8 mouse cellular contexts compared by ENCODE assay signal in genomic region chr2:120026984-120027949, GRCm38 (mm10). TPM values are rescaled to one million over a fixed set of nuclear protein-coding genes. Genes with fewer than 3 reads are reported as not detected.
DNase-seq lines count a peak whose midpoint lies in the region; ATAC-seq lines count a peak whose summit lies in the region.

Jmjd7 (plus strand) TSS chr2:120027483.
Gm28042 (plus strand) TSS chr2:120027493.

- H3K36me3 ChIP-seq in heart, embryonic 15.5 days: peaks cover 20% of the 10 kb centered on the region; the same call in 1 of the 2 replicates
- H3K36me3 ChIP-seq in liver, embryonic 15.5 days (replicated peaks): no peaks in the 10 kb centered on the region; the same call in 1 of the 2 replicates
- peaks cover 49% of the 10 kb centered on the region for H3K36me3 ChIP-seq in neural tube, embryonic 12.5 days

- H3K27me3 ChIP-seq in heart, embryonic 15.5 days: no peaks in the 10 kb centered on the region
- no peaks in the 10 kb centered on the region for H3K27me3 ChIP-seq in liver, embryonic 15.5 days
- H3K27me3 ChIP-seq in neural tube, embryonic 12.5 days (replicated peaks): no peaks in the 10 kb centered on the region

- H3K27ac ChIP-seq in heart, embryonic 15.5 days: peak within 1 kb of the TSS; percentile 91
- H3K27ac ChIP-seq in liver, embryonic 15.5 days (replicated peaks): peak within 1 kb of the TSS; percentile 83
- peak within 1 kb of the TSS; percentile 46; the same call in 1 of the 2 replicates for H3K27ac ChIP-seq in neural tube, embryonic 12.5 days

- 5% methylated on average over 50 of the region's 50 CpGs for WGBS in heart, embryonic 15.5 days
- 4% methylated on average over 50 of the region's 50 CpGs for WGBS in liver, embryonic 15.5 days (ENCODE audit: insufficient replicate concordance)
- WGBS in neural tube, embryonic 12.5 days: 6% methylated on average over 50 of the region's 50 CpGs

- peak within 1 kb of the TSS; percentile 93 for H3K9ac ChIP-seq in heart, embryonic 15.5 days
- peak within 1 kb of the TSS; percentile 82 for H3K9ac ChIP-seq in liver, embryonic 15.5 days
- H3K9ac ChIP-seq in neural tube, embryonic 12.5 days: peak within 1 kb of the TSS; percentile 80

- peak within 1 kb of the TSS; percentile 86 for H3K4me3 ChIP-seq in heart, embryonic 15.5 days
- peak within 1 kb of the TSS; percentile 79 for H3K4me3 ChIP-seq in liver, embryonic 15.5 days (replicated peaks)
- H3K4me3 ChIP-seq in neural tube, embryonic 12.5 days: peak within 1 kb of the TSS; percentile 82

- H3K9me3 ChIP-seq in heart, embryonic 15.5 days (replicated peaks): no peaks in the 10 kb centered on the region
- no peaks in the 10 kb centered on the region for H3K9me3 ChIP-seq in liver, embryonic 15.5 days (replicated peaks)
- no peaks in the 10 kb centered on the region for H3K9me3 ChIP-seq in neural tube, embryonic 12.5 days

- peak; percentile 96 for ATAC-seq in CD4-positive, CD25-positive, alpha-beta regulatory T cell, adult 4 months
- ATAC-seq in heart, embryonic 15.5 days (replicated peaks; ENCODE audit: insufficient number of reproducible peaks, insufficient read depth, low FRiP score, low read depth): peak; percentile 73
- peak; percentile 87 for ATAC-seq in liver, embryonic 15.5 days (ENCODE audit: insufficient read depth)
- ATAC-seq in neural tube, embryonic 12.5 days (ENCODE audit: low FRiP score, low read depth): peak; percentile 81

- peak; percentile 85 for DNase-seq in c-Kit-negative CD71-positive TER-119-positive erythroid progenitor cells, embryonic 14.5 days (ENCODE audit: low read depth, low spot score)
- peak; percentile 69 for DNase-seq in fibroblast of lung, adult 2 months (ENCODE audit: low read depth)
- peak; percentile 92 to 97 for DNase-seq in kidney, postnatal 36 days
- peak; percentile 76 for DNase-seq in telencephalon, adult 2 months (ENCODE audit: low read depth, low spot score)

- peaks cover 32% of the 10 kb centered on the region for H3K4me1 ChIP-seq in heart, embryonic 15.5 days (replicated peaks)
- peaks cover 36% of the 10 kb centered on the region for H3K4me1 ChIP-seq in liver, embryonic 15.5 days (replicated peaks)
- H3K4me1 ChIP-seq in neural tube, embryonic 12.5 days: peaks cover 12% of the 10 kb centered on the region

- H3K4me2 ChIP-seq in heart, embryonic 15.5 days: peak within 1 kb of the TSS; percentile 84
- H3K4me2 ChIP-seq in liver, embryonic 15.5 days: peak within 1 kb of the TSS; percentile 97
- peak within 1 kb of the TSS; percentile 64 for H3K4me2 ChIP-seq in neural tube, embryonic 12.5 days (replicated peaks)

RNA-seq across cellular contexts. Expression of gene Jmjd7, which starts in this region (rescaled TPM):
- polyA plus RNA-seq in CD4-positive, CD25-positive, alpha-beta regulatory T cell, adult 4 months (2017; shearing (Covaris generic)): 10 to 100 TPM; 24.3 to 28.4 TPM
- 12.3 and 16.6 TPM in 2 replicates for polyA plus RNA-seq in heart, embryonic 15.5 days (2015; fragmentation: Nextera tagmentation; extraction: Ambion mirVana)
- 4.7 and 6.0 TPM in 2 replicates for polyA plus RNA-seq in liver, embryonic 15.5 days (2015; fragmentation: Nextera tagmentation; extraction: Ambion mirVana)
- 24.6 and 25.1 TPM in 2 replicates for polyA plus RNA-seq in neural tube, embryonic 12.5 days (2016; fragmentation: Nextera tagmentation; extraction: Ambion mirVana)

RNA-seq across cellular contexts. Expression of gene Gm28042, which starts in this region (rescaled TPM):
- polyA plus RNA-seq in CD4-positive, CD25-positive, alpha-beta regulatory T cell, adult 4 months (2017; shearing (Covaris generic)): 1 to 10 TPM; 2.5 to 2.9 TPM
- 3.1 and 4.1 TPM in 2 replicates for polyA plus RNA-seq in heart, embryonic 15.5 days (2015; fragmentation: Nextera tagmentation; extraction: Ambion mirVana)
- polyA plus RNA-seq in liver, embryonic 15.5 days (2015; fragmentation: Nextera tagmentation; extraction: Ambion mirVana): 0.43 and 0.54 TPM in 2 replicates
- polyA plus RNA-seq in neural tube, embryonic 12.5 days (2016; fragmentation: Nextera tagmentation; extraction: Ambion mirVana): 5.0 and 6.3 TPM in 2 replicates

Comparison
In these comparisons a context has a peak if more than half of its experiments do, and no peak if none do; other contexts are left out.
1. Peak in every context shown above with its lines: DNase-seq, ATAC-seq, H3K4me3 ChIP-seq and H3K27ac ChIP-seq.